In the genomic region with DNA sequence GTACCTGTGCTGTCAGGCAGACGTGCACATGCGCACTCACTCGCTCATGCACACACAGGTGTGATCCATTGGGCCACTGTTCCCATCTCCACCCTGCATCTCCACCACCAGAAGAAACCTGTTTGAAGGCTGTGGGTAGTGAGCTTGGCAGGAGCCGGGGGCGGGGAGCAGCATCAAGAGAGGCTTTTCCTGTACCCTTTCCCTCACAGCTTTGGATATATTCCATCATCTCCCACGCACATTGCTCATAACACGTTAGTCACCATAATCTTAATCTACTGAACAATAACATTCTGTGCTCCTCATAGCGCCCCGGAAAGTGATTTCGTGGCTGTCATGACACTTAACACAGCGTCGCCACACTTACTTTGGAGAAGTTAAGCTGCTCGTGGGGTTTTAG, we compare ENCODE assay signal across 15 mouse cellular contexts. TPM values are rescaled to one million over a fixed set of nuclear protein-coding genes. Genes with fewer than 3 reads are reported as not detected.
A peak's percentile ranks its signal among the peaks of the same experiment; 100 is the strongest.
DNase-seq lines count a peak whose midpoint lies in the region.
"Had no signal": no experiment of that assay in that cellular context is flagged by ENCODE, and none has a peak within 500 bp of the region (broad histone marks: within the 10 kb centered on the region; RNA-seq: fewer than 3 reads in every experiment).

No protein-coding gene starts in this region.

- peak; percentile 55 for DNase-seq in layer of hippocampus, adult 11-12 months (ENCODE audit: low spot score)
- no peak for DNase-seq in layer of hippocampus, postnatal 14 days (ENCODE audit: low spot score in 2 of 2)
- peak; percentile 14 for DNase-seq in Muller cell, postnatal 12 days (ENCODE audit: inconsistent ontology term)
- DNase-seq in gonadal fat pad, adult 2 months (ENCODE audit: low read depth), result peak; percentile 78
- peak; percentile 53 to 82 for DNase-seq in left cerebral cortex, postnatal 14 days (ENCODE audit: low spot score in 2 of 2)
- no peak for DNase-seq in spleen, postnatal 14 days (ENCODE audit: low spot score in 2 of 2)
- no peak for DNase-seq in neural tube, embryonic 10.5 days (ENCODE audit: extremely low spot score, low spot score)
- no peak for DNase-seq in adrenal gland, adult 18-20 months (ENCODE audit: low spot score in 2 of 2)
- DNase-seq: cerebellum, adult 9-10 months; heart, postnatal 10 days; kidney, postnatal 4 days; lung, adult 2 months; lung, postnatal 4 days; spleen, adult 18-20 months; thymus, adult 18-20 months had no signal

- intact Hi-C loops in left cerebral cortex, postnatal 14 days (cut with DNase I), result loop anchor here (5.0 kb wide), 2 partner anchors 85 to 180 kb away; a partner anchor contains a TSS

RNA-seq across cellular contexts. Expression of a gene that starts 27.2 kb away (rescaled TPM):
- 10 to 100 TPM; 36.4 to 41.6 TPM for total RNA-seq in layer of hippocampus, postnatal 14 days (2021)
- polyA plus RNA-seq in gonadal fat pad, adult 2 months (2012; rRNA removed), result 34.5 and 36.7 TPM in 2 replicates
- total RNA-seq in left cerebral cortex, postnatal 14 days (2021), result 10 to 100 TPM; 38.2 to 38.4 TPM
- total RNA-seq in adrenal gland, adult 18-20 months (2021), result 10 to 100 TPM; 77.9 to 91.3 TPM

Comparison
In these comparisons a context has a peak if more than half of its experiments do, and no peak if none do; other contexts are left out.
1. DNase-seq: peak in layer of hippocampus, adult 11-12 months (single experiment), Muller cell, postnatal 12 days (single experiment), gonadal fat pad, adult 2 months (single experiment) and left cerebral cortex, postnatal 14 days (2 of 2); none in layer of hippocampus, postnatal 14 days (0 of 2), spleen, postnatal 14 days (0 of 2), neural tube, embryonic 10.5 days (single experiment) and adrenal gland, adult 18-20 months (0 of 2).